Mouse (Mus musculus): Measurements from ENCODE around the gene Olfr351.

The Olfr351 gene

GRCm38 (mm10) chr2:36862560-36862959, at the start of gene Olfr351:
Gene Olfr351, minus strand, starts transcription at chr2:36862660.
- no peak for DNase-seq (ENCODE audit: extremely low read depth, low read depth)

- DNase-seq (ENCODE audit: extremely low read depth, low read depth): no peak
These were observed 42.9 kb upstream of the Olfr351 start, which contains the start of gene Olfr354 for GRCm38 (mm10) chr2:36905380-36905779. Gene Olfr354, plus strand, starts transcription at chr2:36905680.

- DNase-seq (ENCODE audit: extremely low read depth, low read depth): no peak
These were observed 34.7 kb upstream of the Olfr351 start for GRCm38 (mm10) chr2:36897114-36897513.

DNA sequence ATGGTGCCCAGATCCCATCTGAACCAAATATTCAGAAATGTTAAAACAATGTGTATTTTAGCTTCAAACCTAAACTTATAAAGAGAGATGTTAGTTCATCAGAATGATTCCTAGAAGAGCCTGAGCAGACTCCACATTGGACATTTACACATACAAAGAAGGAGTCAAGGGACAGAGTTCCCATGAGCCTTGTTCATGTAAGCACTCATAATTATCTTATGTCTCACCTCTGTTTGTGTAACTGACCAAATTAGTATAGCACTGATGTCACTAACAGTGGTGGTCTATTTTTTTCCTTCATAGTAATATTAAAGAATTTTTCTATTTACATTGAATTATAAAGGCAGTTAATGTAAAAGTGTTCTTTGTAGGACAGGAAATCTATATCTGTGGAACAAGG, 30.4 kb upstream of the Olfr351 start, which contains the start of gene Olfr353:
Gene Olfr353, minus strand, starts transcription at position 101 of the 400 bp plus-strand sequence.
- DNase-seq (ENCODE audit: extremely low read depth, low read depth): no peak

- DNase-seq (ENCODE audit: extremely low read depth, low read depth): no peak
These were observed 5.7 kb upstream of the Olfr351 start, which contains the start of gene Olfr352 for GRCm38 (mm10) chr2:36868160-36868559. Gene Olfr352, plus strand, starts transcription at chr2:36868460.

DNA sequence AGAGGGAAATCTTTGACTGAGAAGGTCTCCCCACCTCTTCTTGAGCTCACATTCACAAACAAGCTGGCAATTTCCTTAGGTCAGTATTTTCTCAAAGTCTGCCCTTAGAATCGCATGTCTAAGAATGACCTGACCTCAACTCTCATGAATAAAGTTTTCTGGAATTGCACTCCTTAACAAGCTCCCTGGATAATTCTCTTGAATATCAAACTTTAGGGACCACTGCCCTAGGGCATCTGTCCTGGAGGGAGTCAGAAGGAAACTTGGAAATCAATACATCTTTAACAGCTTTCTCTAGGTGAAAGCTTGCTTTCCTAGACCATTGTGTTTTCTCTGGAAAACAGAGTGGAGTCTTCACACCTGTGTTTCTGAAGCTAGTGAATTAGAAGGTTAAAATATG, 16.4 kb downstream of the Olfr351 start, which contains the start of gene Olfr350:
Gene Olfr350, plus strand, starts transcription at position 301 of the 400 bp plus-strand sequence.
- DNase-seq (ENCODE audit: extremely low read depth, low read depth): no peak

DNA sequence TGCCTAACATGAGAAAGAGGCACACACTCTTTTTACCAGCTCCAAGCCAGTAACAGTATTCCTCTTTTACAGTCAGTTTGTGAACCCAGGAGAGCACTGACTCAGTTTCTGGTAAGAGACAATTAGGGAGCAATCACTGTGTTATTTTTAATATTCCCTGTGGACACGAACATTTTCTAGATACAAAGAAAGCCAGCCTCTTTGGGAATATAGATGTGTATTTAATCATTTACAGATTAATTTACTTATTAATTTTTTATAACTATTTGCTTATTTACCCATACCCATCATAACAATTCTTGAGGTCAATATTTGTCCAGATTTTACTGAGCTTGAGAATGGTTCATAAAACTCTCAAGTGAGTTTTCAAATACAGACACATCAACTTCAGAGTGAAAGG, 45.5 kb downstream of the Olfr351 start, which contains the start of gene Olfr3:
Gene Olfr3, minus strand, starts transcription at position 101 of the 400 bp plus-strand sequence.
- DNase-seq (ENCODE audit: extremely low read depth, low read depth): no peak

Data from MEL-GATA-1-ER (cell line).